Mouse (Mus musculus) right cerebral cortex, postnatal 25 days (tissue): Measurements from ENCODE around the gene Pigk.

Experiments
- DNase-seq: peaks from one replicate; pipeline ENCODE4 v3.0.0; 2022

The Pigk gene

GRCm38 (mm10) chr3:152949233-152949777, 235.4 kb downstream of the Pigk start:
- no peak for DNase-seq

- no peak for DNase-seq
Observed at GRCm38 (mm10) chr3:152950299-152950698, 236.4 kb downstream of the Pigk start.

GRCm38 (mm10) chr3:152950914-152951313, 237.0 kb downstream of the Pigk start:
- DNase-seq, result no peak

- no peak for DNase-seq
Observed at GRCm38 (mm10) chr3:152951634-152952545, 238.0 kb downstream of the Pigk start.

GRCm38 (mm10) chr3:152956038-152956437, 242.1 kb downstream of the Pigk start:
- no peak for DNase-seq

GRCm38 (mm10) chr3:152956771-152957170, 242.9 kb downstream of the Pigk start:
- DNase-seq, result no peak

- no peak for DNase-seq
Observed at GRCm38 (mm10) chr3:152958358-152959150, 244.7 kb downstream of the Pigk start.

- no peak for DNase-seq
Observed at GRCm38 (mm10) chr3:152961855-152962376, 248.0 kb downstream of the Pigk start.

GRCm38 (mm10) chr3:152969774-152970347, 256.0 kb downstream of the Pigk start:
- DNase-seq, result no peak

GRCm38 (mm10) chr3:152971373-152971772, 257.5 kb downstream of the Pigk start:
- peak; percentile 73 for DNase-seq

GRCm38 (mm10) chr3:152979481-152980092, 265.7 kb downstream of the Pigk start:
- no peak for DNase-seq

GRCm38 (mm10) chr3:152980431-152980830, 266.5 kb downstream of the Pigk start:
- DNase-seq, result peak; percentile 30

- DNase-seq, result peak; percentile 76
Observed at GRCm38 (mm10) chr3:152980978-152981974, 267.4 kb downstream of the Pigk start.

GRCm38 (mm10) chr3:152981988-152982387, 268.1 kb downstream of the Pigk start, which contains the start of gene St6galnac5:
St6galnac5 (minus strand) TSS chr3:152982246.
- DNase-seq, result peak; percentile 62

GRCm38 (mm10) chr3:152990787-152991186, 276.9 kb downstream of the Pigk start:
- no peak for DNase-seq

GRCm38 (mm10) chr3:152993608-152994007, 279.7 kb downstream of the Pigk start:
- no peak for DNase-seq

GRCm38 (mm10) chr3:152998106-152998505, 284.2 kb downstream of the Pigk start:
- DNase-seq, result no peak

GRCm38 (mm10) chr3:152998901-152999300, 285.0 kb downstream of the Pigk start:
- DNase-seq, result no peak

- DNase-seq, result no peak
Observed at GRCm38 (mm10) chr3:153006893-153007292, 293.0 kb downstream of the Pigk start.

- no peak for DNase-seq
Observed at GRCm38 (mm10) chr3:153016355-153016754, 302.5 kb downstream of the Pigk start.

- no peak for DNase-seq
Observed at GRCm38 (mm10) chr3:153018051-153018450, 304.2 kb downstream of the Pigk start.
